Mouse (Mus musculus) CH12.LX (cell line): Measurements from ENCODE around the gene Spp1. TPM values are rescaled to one million over a fixed set of nuclear protein-coding genes. Genes with fewer than 3 reads are reported as not detected.

Experiments used
- DNase-seq: peaks from one replicate; pipeline ENCODE4 v3.0.0-alpha.2; 2013; ENCODE audit errors: extremely low read depth
- H3K27ac ChIP-seq: 2 replicates; pipeline ENCODE4 v1.5.1; 2012; ENCODE audit warnings: low read depth, mild to moderate bottlenecking, control low read depth, moderate library complexity; ENCODE audit not compliant: insufficient read depth
- H3K27me3 ChIP-seq: replicated peaks from 2 replicates; pipeline ENCODE3; 2012; ENCODE audit warnings: inconsistent platforms
- H3K36me3 ChIP-seq, 2 experiments: replicated peaks in 1 of 2; 2 replicates each; pipeline versions ENCODE3 to v1.6.1; 2012; ENCODE audit warnings: inconsistent platforms in 1 of 2, low read length in 1 of 2, mild to moderate bottlenecking in 1 of 2, mixed read lengths in 1 of 2, moderate library complexity in 1 of 2; ENCODE audit not compliant: control insufficient read depth in 1 of 2, insufficient read depth in 1 of 2
- H3K4me1 ChIP-seq, 2 experiments: 2 replicates each; pipeline ENCODE4 v1.6.1; 2012; ENCODE audit warnings: inconsistent platforms in 1 of 2, moderate library complexity in 1 of 2; ENCODE audit not compliant: insufficient read depth in 2 of 2, control insufficient read depth in 1 of 2
- H3K4me2 ChIP-seq: 2 replicates; pipeline ENCODE4 v1.6.1; 2012; ENCODE audit warnings: low read depth, mild to moderate bottlenecking, control low read depth; ENCODE audit not compliant: poor library complexity, insufficient read depth, severe bottlenecking
- H3K4me3 ChIP-seq, 3 experiments: fragments of 150-350 bp in 1 of 3; sonication (generic) in 1 of 3; replicated peaks in 1 of 3; 2 replicates each; pipeline versions ENCODE3 to v1.5.1; 2011 to 2012; ENCODE audit warnings: low read depth in 2 of 3, low read length in 2 of 3, mild to moderate bottlenecking in 2 of 3, moderate library complexity in 2 of 3, control low read depth in 1 of 3, improper control_type of control experiment in 1 of 3, inconsistent platforms in 1 of 3, mixed read lengths in 1 of 3; ENCODE audit not compliant: poor library complexity in 1 of 3
- H3K79me2 ChIP-seq: replicated peaks from 2 replicates; pipeline ENCODE4 v1.6.1; 2012; ENCODE audit warnings: mild to moderate bottlenecking, moderate library complexity; ENCODE audit not compliant: control insufficient read depth, poor library complexity, insufficient read depth, severe bottlenecking; ENCODE audit errors: extremely low read depth
- H3K9ac ChIP-seq: 2 replicates; pipeline ENCODE4 v1.6.1; 2012; ENCODE audit warnings: low read depth, mild to moderate bottlenecking, control low read depth, moderate library complexity; ENCODE audit not compliant: insufficient read depth
- H3K9me3 ChIP-seq: replicated peaks from 2 replicates; pipeline ENCODE3; 2012; ENCODE audit warnings: low read length, inconsistent platforms, mixed read lengths
- CHD1 ChIP-seq: IDR thresholded peaks from 2 replicates; pipeline ENCODE4 v1.6.1; 2012; ENCODE audit warnings: low read depth, low read length, improper control_type of control experiment, inconsistent platforms
- EP300 ChIP-seq: IDR thresholded peaks from 2 replicates; pipeline ENCODE4 v1.6.1; 2011; ENCODE audit warnings: low read length, improper control_type of control experiment
- GABPA ChIP-seq: IDR thresholded peaks from 2 replicates; pipeline ENCODE4 v1.6.1; 2012; ENCODE audit warnings: low read depth, low read length, improper control_type of control experiment, inconsistent platforms; ENCODE audit not compliant: insufficient replicate concordance
- HCFC1 ChIP-seq: IDR thresholded peaks from 2 replicates; pipeline ENCODE4 v1.6.1; 2012; ENCODE audit warnings: low read depth, mild to moderate bottlenecking, inconsistent platforms, low read length, improper control_type of control experiment
- KAT2A ChIP-seq: IDR thresholded peaks from 2 replicates; pipeline ENCODE4 v1.6.1; 2012; ENCODE audit warnings: low read length, improper control_type of control experiment, inconsistent platforms; ENCODE audit not compliant: insufficient replicate concordance
- MAFK ChIP-seq: IDR thresholded peaks from 2 replicates; pipeline ENCODE4 v1.6.1; 2011; ENCODE audit warnings: low read length, improper control_type of control experiment; ENCODE audit not compliant: insufficient replicate concordance
- MAX ChIP-seq: IDR thresholded peaks from 2 replicates; pipeline ENCODE4 v1.6.1; 2011; ENCODE audit warnings: low read length, improper control_type of control experiment
- NRF1 ChIP-seq: IDR thresholded peaks from 2 replicates; pipeline ENCODE4 v1.6.1; 2014; ENCODE audit warnings: low read depth, mild to moderate bottlenecking, inconsistent platforms, low read length, improper control_type of control experiment, moderate library complexity
- POLR2A ChIP-seq: IDR thresholded peaks from 2 replicates; pipeline ENCODE4 v1.6.1; 2011; ENCODE audit warnings: low read depth, mild to moderate bottlenecking, improper control_type of control experiment, low read length
- POLR2AphosphoS2 ChIP-seq: IDR thresholded peaks from 2 replicates; pipeline ENCODE4 v1.6.1; 2011; ENCODE audit warnings: low read depth, low read length, improper control_type of control experiment
- RCOR1 ChIP-seq: conservative IDR thresholded peaks from 2 replicates; pipeline ENCODE4 v1.6.1; 2012; ENCODE audit warnings: low read depth, mild to moderate bottlenecking, inconsistent platforms, low read length, improper control_type of control experiment
- SIN3A ChIP-seq: IDR thresholded peaks from 2 replicates; pipeline ENCODE4 v1.6.1; 2012; ENCODE audit warnings: low read length, improper control_type of control experiment, inconsistent platforms
- SMC3 ChIP-seq: IDR thresholded peaks from 2 replicates; pipeline ENCODE4 v1.6.1; 2011; ENCODE audit warnings: low read depth, low read length, improper control_type of control experiment
- TBP ChIP-seq: conservative IDR thresholded peaks from 2 replicates; pipeline ENCODE4 v1.6.1; 2011; ENCODE audit warnings: low read depth, low read length, improper control_type of control experiment
- UBTF ChIP-seq: IDR thresholded peaks from 2 replicates; pipeline ENCODE4 v1.6.1; 2012; ENCODE audit warnings: low read depth, mild to moderate bottlenecking, inconsistent platforms, low read length, improper control_type of control experiment, moderate library complexity
- ZMIZ1 ChIP-seq: IDR thresholded peaks from 2 replicates; pipeline ENCODE4 v1.6.1; 2012; ENCODE audit warnings: low read depth, mild to moderate bottlenecking, inconsistent platforms, low read length, improper control_type of control experiment
- ZNF384 ChIP-seq: IDR thresholded peaks from 2 replicates; pipeline ENCODE4 v1.6.1; 2012; ENCODE audit warnings: low read depth, low read length, improper control_type of control experiment, inconsistent platforms
- dilution Hi-C: fragments of 300-500 bp; cut with MboI; formaldehyde crosslinking; loops from 2 replicates; pipeline ENCODE4 v1.14.3; 2020; ENCODE audit warnings: low sequenced_read_pairs; ENCODE audit not compliant: extremely low pct_unique_long_range_greater_than_20kb, extremely low pct_ligation_motif_present
- in situ Hi-C: fragments of 300-500 bp; cut with MboI; formaldehyde crosslinking; loops from 3 replicates; pipeline ENCODE4 v1.14.3; 2019; ENCODE audit warnings: low sequenced_read_pairs, low pct_ligation_motif_present, low pct_unique_long_range_greater_than_20kb, mixed read lengths
- polyA plus RNA-seq: library from polyadenylated mRNA; unstranded; fragments of >175 nt; gene quantifications from 2 replicates; pipeline ENCODE4 v1.2.1, GENCODE M21; 2012; ENCODE audit warnings: low read depth; ENCODE audit not compliant: insufficient read length
- total RNA-seq, 2 experiments: library from RNA; depleted of rRNA; stranded (reverse); fragments of 300-350 nt in 1 of 2; fragments of >200 nt in 1 of 2; gene quantifications; 2 replicates each; pipeline ENCODE4 v1.2.3; 2012 to 2014

Gene Spp1
- total and polyA plus RNA-seq, 3 experiments, result 2.1 to 27.0 (median 10.4) TPM

DNA sequence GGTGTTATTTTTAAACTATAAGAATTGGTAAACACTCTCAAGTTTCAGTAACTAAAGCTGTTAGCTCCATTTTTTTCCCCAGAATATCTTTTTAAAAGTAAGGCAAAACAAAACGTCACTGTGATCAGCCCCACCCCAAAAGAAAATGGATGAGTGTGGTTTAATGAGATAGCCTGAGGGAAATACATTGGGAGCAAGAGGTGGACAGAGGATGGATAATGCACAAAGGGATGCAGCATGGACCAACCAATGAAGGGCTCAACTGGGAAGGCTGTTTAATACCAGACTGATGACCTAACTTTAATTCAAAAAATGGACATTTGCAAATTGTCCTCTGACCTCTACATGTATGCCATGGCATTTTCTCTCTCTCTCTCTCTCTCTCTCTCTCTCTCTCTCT, 34.9 kb upstream of the Spp1 start:
- no peaks in the 10 kb centered on the region for H3K27me3 ChIP-seq
- dilution Hi-C loops, result no loop called here
- in situ Hi-C loops, result no loop called here
- H3K36me3 ChIP-seq, result no peaks in the 10 kb centered on the region
- H3K4me3 ChIP-seq, result no peak overlapping the region
- no peaks in the 10 kb centered on the region for H3K9me3 ChIP-seq
- H3K27ac ChIP-seq, result no peak overlapping the region
- no peak overlapping the region for H3K4me2 ChIP-seq
- DNase-seq, result no peak
- TF ChIP-seq EP300 (no peak), MAX (no peak), TBP (no peak), POLR2A (no peak)
- no peaks in the 10 kb centered on the region for H3K79me2 ChIP-seq
- H3K9ac ChIP-seq, result no peak overlapping the region
- peaks cover 3 to 14% of the 10 kb centered on the region in 2 experiments; a peak in 3 of 4 replicates for H3K4me1 ChIP-seq

DNA sequence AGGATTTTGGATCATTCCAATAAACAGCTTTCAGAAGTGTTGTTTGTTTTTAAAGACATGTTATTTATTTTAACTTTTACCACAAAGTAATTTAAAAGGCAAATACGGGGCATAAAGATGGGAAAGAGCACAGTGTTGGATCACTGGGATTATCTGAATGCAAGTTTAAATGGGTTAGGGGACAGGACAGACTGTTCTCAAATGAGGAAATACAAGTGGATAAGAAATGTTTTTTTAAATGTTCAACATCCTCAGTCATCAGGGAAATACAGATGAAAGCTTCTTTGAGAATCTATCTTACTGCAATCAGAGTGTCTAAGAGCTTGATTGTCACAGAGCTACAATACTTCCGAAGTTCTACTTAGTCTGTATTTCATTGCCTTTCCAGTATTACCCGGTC, 32.3 kb upstream of the Spp1 start:
- no peaks in the 10 kb centered on the region for H3K9me3 ChIP-seq
- no peaks in the 10 kb centered on the region for H3K36me3 ChIP-seq
- no peak for TF ChIP-seq ZMIZ1
- TF ChIP-seq GABPA, result no peak
- no peak for TF ChIP-seq CHD1
- TF ChIP-seq POLR2AphosphoS2, result no peak
- TF ChIP-seq HCFC1, result no peak
- no peak for TF ChIP-seq MAX
- no peak for TF ChIP-seq NRF1
- H3K4me1 ChIP-seq, result no peaks in the 10 kb centered on the region
- H3K27ac ChIP-seq, result no peak overlapping the region
- in situ Hi-C loops, result no loop called here
- dilution Hi-C loops, result no loop called here
- no peak overlapping the region for H3K9ac ChIP-seq
- no peak for DNase-seq
- H3K4me2 ChIP-seq, result no peak overlapping the region
- H3K4me3 ChIP-seq, result no peak overlapping the region
- no peaks in the 10 kb centered on the region for H3K79me2 ChIP-seq
- H3K27me3 ChIP-seq, result no peaks in the 10 kb centered on the region

DNA sequence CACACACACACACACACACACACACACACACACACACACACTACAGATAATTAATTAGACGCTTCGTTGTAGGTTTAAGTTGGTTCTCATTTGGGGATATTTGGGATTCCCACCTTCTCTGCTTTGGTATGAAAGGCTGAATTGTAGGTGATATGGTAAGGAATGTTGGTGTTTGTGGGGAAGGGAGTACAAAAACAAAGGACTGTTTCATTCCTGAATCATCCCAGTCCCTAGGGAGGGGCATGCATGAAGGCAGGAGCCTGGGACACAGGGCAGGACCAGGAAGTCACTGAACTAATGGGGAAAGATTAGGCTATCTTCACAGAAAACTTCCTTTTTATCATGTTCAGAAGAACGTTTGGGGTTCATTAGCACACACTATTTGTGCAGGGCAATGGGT, 31.6 kb upstream of the Spp1 start:
- Histone ChIP-seq H3K4me2 (no peak overlapping the region), H3K36me3 (no peaks in the 10 kb centered on the region), H3K4me1 (no peaks in the 10 kb centered on the region), H3K79me2 (no peaks in the 10 kb centered on the region), H3K27me3 (no peaks in the 10 kb centered on the region), H3K27ac (no peak overlapping the region), H3K9ac (no peak overlapping the region), H3K4me3 (no peak overlapping the region), H3K9me3 (no peaks in the 10 kb centered on the region)
- dilution Hi-C loops, result no loop called here
- in situ Hi-C loops, result no loop called here
- TF ChIP-seq KAT2A (no peak), UBTF (no peak), ZNF384 (no peak), MAFK (no peak), SIN3A (no peak), RCOR1 (no peak), SMC3 (no peak), EP300 (no peak)
- no peak for DNase-seq
